Mouse (Mus musculus) limb, embryonic 15.5 days (tissue): ENCODE data around the gene Smyd3. TPM values are rescaled to one million over a fixed set of nuclear protein-coding genes. Genes with fewer than 3 reads are reported as not detected.

Experiments
- ATAC-seq: fragments of 200-750 bp; cut with Nextera tagmentation; 2 replicates; pipeline ENCODE4 v1.8.0; 2017; ENCODE audit warnings: low read depth, moderate TSS enrichment; ENCODE audit not compliant: insufficient number of reproducible peaks, low FRiP score, low TSS enrichment
- H3K27ac ChIP-seq: fragments of 300-500 bp; sonication (generic); 2 replicates; pipeline ENCODE4 v1.5.1; 2015; ENCODE audit warnings: moderate library complexity, mild to moderate bottlenecking, inconsistent platforms
- H3K27me3 ChIP-seq: fragments of 300-500 bp; sonication (generic); 2 replicates; pipeline ENCODE4 v1.6.1; 2015; ENCODE audit warnings: inconsistent platforms
- H3K36me3 ChIP-seq: fragments of 300-500 bp; sonication (generic); 2 replicates; pipeline ENCODE4 v1.6.1; 2015; ENCODE audit warnings: inconsistent platforms
- H3K4me1 ChIP-seq: fragments of 300-500 bp; sonication (generic); 2 replicates; pipeline ENCODE4 v1.6.1; 2015; ENCODE audit warnings: inconsistent platforms
- H3K4me2 ChIP-seq: fragments of 300-500 bp; sonication (generic); 2 replicates; pipeline ENCODE4 v1.6.1; 2015; ENCODE audit warnings: mild to moderate bottlenecking, inconsistent platforms
- H3K4me3 ChIP-seq: fragments of 300-500 bp; sonication (generic); 2 replicates; pipeline ENCODE4 v1.5.1; 2015; ENCODE audit warnings: mild to moderate bottlenecking, inconsistent platforms
- H3K9ac ChIP-seq: fragments of 300-500 bp; sonication (generic); 2 replicates; pipeline ENCODE4 v1.6.1; 2015; ENCODE audit warnings: inconsistent platforms
- H3K9me3 ChIP-seq: fragments of 300-500 bp; sonication (generic); 2 replicates; pipeline ENCODE4 v1.6.1; 2016; ENCODE audit warnings: inconsistent platforms
- WGBS: fragments of 180-500 bp; shearing (Covaris S2); methylation state at CpG from one replicate; pipeline ENCODE4 v1.1.7; 2015; 5-methylcytosine and 5-hydroxymethylcytosine counted together
- polyA plus RNA-seq: library from polyadenylated mRNA; unstranded; fragments of >200 nt; fragmentation: Nextera tagmentation; extraction: Ambion mirVana; gene quantifications from 2 replicates; pipeline ENCODE4 v1.2.1, GENCODE M21; 2015

Gene Smyd3
- polyA plus RNA-seq, 1 experiment from 2014 or later = 19.2 TPM

GRCm38 (mm10) chr1:179060113-179060955 is 457.5 kb downstream of the Smyd3 start:
- WGBS = 17% methylated on average over 18 of the region's 18 CpGs
- Histone ChIP-seq H3K9me3 (no peaks in the 10 kb centered on the region), H3K27ac (peak overlapping the region; percentile 79), H3K9ac (no peak overlapping the region), H3K4me3 (no peak overlapping the region), H3K4me2 (peak overlapping the region; percentile 27), H3K36me3 (no peaks in the 10 kb centered on the region), H3K4me1 (peaks cover 46% of the 10 kb centered on the region), H3K27me3 (no peaks in the 10 kb centered on the region)
- ATAC-seq = no peak

- Histone ChIP-seq H3K27ac (peak overlapping the region; percentile 79), H3K9me3 (no peaks in the 10 kb centered on the region), H3K27me3 (no peaks in the 10 kb centered on the region), H3K4me1 (peaks cover 44% of the 10 kb centered on the region), H3K4me2 (peak overlapping the region; percentile 27), H3K9ac (no peak overlapping the region), H3K4me3 (no peak overlapping the region), H3K36me3 (no peaks in the 10 kb centered on the region)
- 24% methylated on average over 15 of the region's 15 CpGs for WGBS
- ATAC-seq = peak; percentile 38; the same call in 1 of the 2 replicates
Measured at GRCm38 (mm10) chr1:179059286-179060112, 458.3 kb downstream of the Smyd3 start.

GRCm38 (mm10) chr1:179058675-179059074 is 459.2 kb downstream of the Smyd3 start:
- Histone ChIP-seq H3K4me1 (peaks cover 43% of the 10 kb centered on the region), H3K4me2 (no peak overlapping the region), H3K9me3 (no peaks in the 10 kb centered on the region), H3K27ac (peak overlapping the region; percentile 79), H3K36me3 (no peaks in the 10 kb centered on the region), H3K4me3 (no peak overlapping the region), H3K9ac (no peak overlapping the region), H3K27me3 (no peaks in the 10 kb centered on the region)
- ATAC-seq = no peak
- 32% methylated on average over 4 of the region's 4 CpGs for WGBS

- no peak for ATAC-seq
- Histone ChIP-seq H3K4me2 (no peak overlapping the region), H3K9ac (no peak overlapping the region), H3K36me3 (no peaks in the 10 kb centered on the region), H3K27me3 (no peaks in the 10 kb centered on the region), H3K4me1 (peaks cover 22% of the 10 kb centered on the region), H3K9me3 (no peaks in the 10 kb centered on the region), H3K4me3 (no peak overlapping the region), H3K27ac (no peak overlapping the region)
- WGBS = 83% methylated on average over 3 of the region's 3 CpGs
Measured at GRCm38 (mm10) chr1:179055760-179056159, 462.1 kb downstream of the Smyd3 start.

- Histone ChIP-seq H3K9ac (no peak overlapping the region), H3K4me2 (no peak overlapping the region), H3K4me3 (no peak overlapping the region), H3K4me1 (peaks cover 9% of the 10 kb centered on the region), H3K27me3 (no peaks in the 10 kb centered on the region), H3K27ac (no peak overlapping the region), H3K36me3 (no peaks in the 10 kb centered on the region), H3K9me3 (no peaks in the 10 kb centered on the region)
- ATAC-seq = no peak
- WGBS = 63% methylated on average over 7 of the region's 7 CpGs
Measured at GRCm38 (mm10) chr1:179054385-179055116, 463.3 kb downstream of the Smyd3 start.

- H3K27me3 ChIP-seq = no peaks in the 10 kb centered on the region
- no peak for ATAC-seq
- no peaks in the 10 kb centered on the region for H3K4me1 ChIP-seq
- no peak overlapping the region for H3K9ac ChIP-seq
- H3K4me3 ChIP-seq = no peak overlapping the region
- H3K36me3 ChIP-seq = no peaks in the 10 kb centered on the region
- no peak overlapping the region for H3K4me2 ChIP-seq
- WGBS = 93% methylated on average over 6 of the region's 6 CpGs
- H3K27ac ChIP-seq = no peak overlapping the region
- no peaks in the 10 kb centered on the region for H3K9me3 ChIP-seq
Measured at GRCm38 (mm10) chr1:179052545-179053180, 465.2 kb downstream of the Smyd3 start.

- no peaks in the 10 kb centered on the region for H3K27me3 ChIP-seq
- H3K36me3 ChIP-seq = no peaks in the 10 kb centered on the region
- H3K4me3 ChIP-seq = no peak overlapping the region
- WGBS = 91% methylated on average over 13 of the region's 13 CpGs
- H3K9ac ChIP-seq = no peak overlapping the region
- ATAC-seq = no peak
- no peak overlapping the region for H3K4me2 ChIP-seq
- H3K27ac ChIP-seq = no peak overlapping the region
- no peaks in the 10 kb centered on the region for H3K9me3 ChIP-seq
- peaks cover 8% of the 10 kb centered on the region for H3K4me1 ChIP-seq
Measured at GRCm38 (mm10) chr1:179047931-179048596, 469.8 kb downstream of the Smyd3 start.

- H3K27me3 ChIP-seq = no peaks in the 10 kb centered on the region
- H3K9me3 ChIP-seq = no peaks in the 10 kb centered on the region
- H3K36me3 ChIP-seq = no peaks in the 10 kb centered on the region
- H3K27ac ChIP-seq = no peak overlapping the region
- H3K4me2 ChIP-seq = no peak overlapping the region
- peaks cover 22% of the 10 kb centered on the region for H3K4me1 ChIP-seq
- WGBS = 66% methylated on average over 17 of the region's 17 CpGs
- H3K9ac ChIP-seq = no peak overlapping the region
- no peak overlapping the region for H3K4me3 ChIP-seq
- ATAC-seq = no peak
Measured at GRCm38 (mm10) chr1:179045856-179046714, 471.8 kb downstream of the Smyd3 start.

GRCm38 (mm10) chr1:179044165-179044564 is 473.7 kb downstream of the Smyd3 start:
- Histone ChIP-seq H3K4me2 (no peak overlapping the region), H3K27ac (no peak overlapping the region), H3K27me3 (no peaks in the 10 kb centered on the region), H3K36me3 (no peaks in the 10 kb centered on the region), H3K9me3 (no peaks in the 10 kb centered on the region), H3K4me1 (peaks cover 23% of the 10 kb centered on the region), H3K4me3 (no peak overlapping the region), H3K9ac (no peak overlapping the region)
- WGBS = 69% methylated on average over 5 of the region's 5 CpGs
- ATAC-seq = no peak

GRCm38 (mm10) chr1:179043644-179044043 is 474.2 kb downstream of the Smyd3 start:
- Histone ChIP-seq H3K36me3 (no peaks in the 10 kb centered on the region), H3K9me3 (no peaks in the 10 kb centered on the region), H3K27me3 (no peaks in the 10 kb centered on the region), H3K9ac (no peak overlapping the region), H3K4me3 (no peak overlapping the region), H3K27ac (no peak overlapping the region), H3K4me1 (peaks cover 23% of the 10 kb centered on the region), H3K4me2 (no peak overlapping the region)
- 55% methylated on average over 12 of the region's 12 CpGs for WGBS
- no peak for ATAC-seq
